Mouse (Mus musculus) regulatory T cell (primary cell): ENCODE measurements around the gene Ntn5.
"Not testable (repeated sequence)": the region's sequence is repeated elsewhere in the genome, so short reads cannot be mapped to it uniquely, and the experiment has no call there.

Experiments used
- in situ Hi-C: fragments of 300-600 bp; cut with MboI, MseI; formaldehyde crosslinking; loops from one replicate; pipeline ENCODE4 v1.15.1; 2025; ENCODE audit warnings: high pct_unique_total_duplicates

The Ntn5 gene

DNA sequence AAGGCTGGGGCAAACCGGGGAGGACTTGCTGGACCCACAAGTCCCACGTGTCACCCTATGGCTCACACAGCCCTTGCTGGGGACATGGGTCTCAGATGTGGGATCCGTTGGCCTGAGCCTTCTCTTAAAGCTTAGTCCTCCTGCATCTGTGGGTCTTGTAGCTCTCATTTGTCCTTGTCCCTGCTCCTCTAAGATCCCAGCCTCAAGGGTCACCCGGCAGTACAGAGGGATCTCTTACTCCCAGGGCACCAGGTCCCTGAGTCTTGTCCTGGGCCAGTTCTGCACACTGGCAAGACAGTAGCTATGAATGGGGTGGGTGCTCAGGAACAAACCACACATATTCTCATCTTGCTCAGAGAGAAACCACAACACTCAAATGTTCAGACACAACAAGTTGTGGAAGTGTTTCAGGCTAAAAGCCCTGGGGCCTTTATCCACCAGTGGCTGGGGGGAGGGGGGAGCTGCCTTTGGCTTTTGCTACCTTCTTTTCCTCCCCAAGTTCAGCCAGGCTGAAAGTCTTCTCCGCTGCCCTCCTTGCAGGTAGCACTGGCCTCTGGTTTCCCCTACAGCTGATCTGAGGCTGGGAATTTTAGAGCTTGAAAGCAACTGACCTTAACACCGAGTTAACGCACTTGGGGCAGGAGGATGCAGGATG is at the start of gene Ntn5:
TSS of gene Ntn5 (plus strand) at position 627 of the 655 bp plus-strand sequence.
- in situ Hi-C loops = no loop called here

DNA sequence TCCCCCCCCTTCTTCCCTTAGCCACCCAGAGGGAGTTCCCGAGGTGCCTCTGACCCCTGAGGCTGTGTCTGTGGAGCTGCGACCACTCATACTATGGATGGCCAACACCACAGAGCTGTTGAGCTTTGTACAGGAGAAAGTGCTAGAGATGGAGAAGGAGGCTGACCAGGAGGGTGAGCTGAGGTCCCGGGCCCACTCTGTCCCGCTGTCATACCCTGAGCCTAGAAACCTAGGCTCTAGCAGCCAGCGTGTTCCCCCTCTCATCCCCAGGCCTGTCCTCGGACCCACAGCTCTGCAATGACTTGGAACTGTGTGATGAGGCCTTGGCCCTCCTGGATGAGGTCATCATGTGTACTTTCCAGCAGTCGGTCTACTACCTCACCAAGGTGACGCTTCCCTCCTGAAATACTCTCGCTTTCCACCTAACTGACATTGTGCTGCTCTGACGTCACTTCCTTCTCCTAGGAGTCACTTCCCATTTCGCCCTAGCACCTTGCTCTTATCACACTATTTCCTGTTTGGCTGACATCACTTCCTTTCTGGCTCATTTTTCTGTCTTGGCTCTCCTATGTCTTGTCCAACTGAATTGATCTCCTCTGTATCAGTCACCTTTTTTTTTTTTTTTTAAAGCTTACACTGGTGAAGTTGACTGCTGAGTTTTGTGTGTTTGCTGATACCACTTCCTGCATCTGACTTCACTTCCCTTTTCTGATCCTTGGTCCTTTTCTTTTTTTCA is 48.7 kb upstream of the Ntn5 start:
- in situ Hi-C loops = no loop called here

GRCm38 (mm10) chr7:45635711-45636688 is 47.8 kb upstream of the Ntn5 start:
- in situ Hi-C loops = no loop called here

DNA sequence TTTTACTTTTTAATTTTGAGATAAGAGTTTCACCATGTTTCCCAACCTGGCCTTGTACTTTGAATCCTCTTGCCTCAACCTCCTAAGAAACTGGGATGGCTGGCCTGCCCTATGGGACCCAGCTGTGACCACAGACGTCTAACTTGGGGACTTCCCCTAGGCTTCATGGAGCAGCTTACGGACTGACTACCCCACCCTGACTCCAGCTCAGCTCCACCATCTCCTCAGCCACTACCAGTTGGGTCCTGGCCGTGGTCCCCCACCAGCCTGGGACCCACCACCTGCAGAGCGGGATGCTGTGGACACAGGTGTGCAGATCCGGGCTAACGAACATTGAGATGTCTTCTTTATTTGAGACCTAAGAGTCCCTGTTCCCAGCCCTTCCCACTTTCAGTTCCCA is 46.1 kb upstream of the Ntn5 start:
- in situ Hi-C loops = no loop called here

GRCm38 (mm10) chr7:45638623-45639401 is 45.0 kb upstream of the Ntn5 start:
- in situ Hi-C loops = no loop called here

GRCm38 (mm10) chr7:45639561-45640027 is 44.2 kb upstream of the Ntn5 start, which contains the start of gene Mamstr:
Mamstr (plus strand) TSS chr7:45639977.
- in situ Hi-C loops = no loop called here

DNA sequence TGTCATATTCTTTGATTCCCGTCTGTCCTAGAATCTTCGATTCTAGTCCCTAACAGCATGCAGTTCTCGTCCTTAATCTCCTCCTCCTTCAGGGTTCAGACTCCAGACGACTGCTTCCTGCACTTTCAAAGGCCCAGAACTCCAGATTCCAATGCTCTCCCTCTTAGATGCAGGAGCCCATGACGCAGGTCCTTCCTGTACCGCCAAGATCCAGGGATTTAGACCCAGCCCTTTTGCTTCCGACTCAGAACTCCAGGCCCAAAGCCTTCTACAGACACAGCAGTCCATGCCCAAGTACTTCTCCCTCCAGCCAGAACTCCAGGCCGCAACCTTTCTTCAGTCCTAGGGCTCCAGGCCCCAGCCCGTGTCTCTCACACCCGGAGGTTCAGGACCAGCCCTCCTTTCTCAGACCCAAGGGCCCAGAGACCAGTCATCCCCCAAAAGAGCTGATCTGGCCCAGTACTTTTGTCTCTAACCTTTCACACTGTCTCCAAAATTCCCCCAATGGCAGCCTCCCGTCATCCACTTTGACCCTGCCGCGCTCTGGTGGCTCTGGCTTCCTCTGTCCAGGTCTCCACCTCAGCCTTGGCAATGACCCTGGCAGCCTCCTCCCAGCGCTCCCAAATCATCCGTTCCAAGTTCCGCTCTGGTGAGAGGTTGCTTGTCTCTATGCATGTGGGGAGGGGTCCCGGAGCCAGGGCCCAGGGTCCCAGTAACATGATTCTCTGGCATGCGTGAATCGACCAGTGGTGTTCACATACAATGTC is 43.4 kb upstream of the Ntn5 start:
- in situ Hi-C loops = no loop called here

- in situ Hi-C loops = no loop called here
Measured at GRCm38 (mm10) chr7:45641391-45642040, 42.3 kb upstream of the Ntn5 start.

GRCm38 (mm10) chr7:45642083-45642482 is 41.7 kb upstream of the Ntn5 start:
- in situ Hi-C loops = no loop called here

- in situ Hi-C loops = no loop called here
Measured at GRCm38 (mm10) chr7:45642503-45643255, 41.1 kb upstream of the Ntn5 start.

DNA sequence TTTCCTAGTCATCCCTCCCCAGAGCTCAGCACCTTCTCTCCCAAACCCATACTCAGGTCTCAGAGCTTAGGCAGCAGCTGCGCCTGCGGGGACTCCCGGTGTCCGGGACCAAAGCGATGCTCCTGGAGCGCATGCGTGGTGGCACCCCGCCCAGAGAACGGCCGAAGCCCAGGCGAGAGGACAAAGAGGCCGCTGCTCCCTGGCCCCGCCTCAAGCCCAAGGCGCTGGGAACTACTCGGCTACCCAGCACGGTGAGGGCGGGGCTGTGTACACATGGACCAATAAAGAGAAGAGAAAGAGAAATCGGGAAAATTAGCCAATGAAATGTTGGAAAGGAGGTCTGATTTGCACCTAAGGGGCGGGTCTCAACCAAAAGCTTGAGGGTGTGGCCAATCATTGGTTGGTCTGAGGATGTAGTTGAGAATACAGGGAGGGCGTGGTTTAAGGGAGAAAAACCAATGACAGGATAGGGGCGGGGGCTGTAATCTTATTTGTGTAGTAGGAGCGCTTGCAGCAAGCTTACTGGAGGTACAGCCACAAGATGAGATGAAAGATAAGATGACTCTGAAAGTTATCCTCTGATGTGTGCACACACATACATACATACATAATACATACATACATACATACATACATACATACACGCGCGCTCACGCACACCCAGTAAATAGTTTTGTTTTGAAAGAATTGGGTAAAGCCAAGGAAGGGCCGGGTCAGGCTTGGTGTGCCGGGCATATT is 40.2 kb upstream of the Ntn5 start:
- in situ Hi-C loops = no loop called here

DNA sequence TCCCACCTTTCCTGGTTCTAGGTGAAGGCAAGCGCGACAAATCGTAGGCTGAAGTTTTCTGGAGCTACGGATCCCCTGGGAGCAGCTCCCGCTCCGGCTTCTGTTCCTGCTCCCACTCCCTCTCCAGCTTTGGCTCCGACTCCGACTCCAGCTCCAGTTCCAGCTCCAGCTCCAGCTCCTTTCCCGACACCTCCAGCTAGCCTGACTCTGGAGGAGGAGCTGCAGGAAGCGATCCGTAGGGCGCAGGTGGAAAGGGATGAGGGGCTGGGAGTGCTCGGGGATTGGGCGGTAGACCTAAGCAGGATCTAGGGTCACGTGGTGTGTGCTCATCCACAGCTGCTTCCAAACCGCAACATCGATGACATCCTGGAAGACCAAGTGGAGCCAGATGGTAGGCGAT is 39.6 kb upstream of the Ntn5 start:
- in situ Hi-C loops = no loop called here

- in situ Hi-C loops = no loop called here
Measured at GRCm38 (mm10) chr7:45644872-45645590, 38.8 kb upstream of the Ntn5 start.

DNA sequence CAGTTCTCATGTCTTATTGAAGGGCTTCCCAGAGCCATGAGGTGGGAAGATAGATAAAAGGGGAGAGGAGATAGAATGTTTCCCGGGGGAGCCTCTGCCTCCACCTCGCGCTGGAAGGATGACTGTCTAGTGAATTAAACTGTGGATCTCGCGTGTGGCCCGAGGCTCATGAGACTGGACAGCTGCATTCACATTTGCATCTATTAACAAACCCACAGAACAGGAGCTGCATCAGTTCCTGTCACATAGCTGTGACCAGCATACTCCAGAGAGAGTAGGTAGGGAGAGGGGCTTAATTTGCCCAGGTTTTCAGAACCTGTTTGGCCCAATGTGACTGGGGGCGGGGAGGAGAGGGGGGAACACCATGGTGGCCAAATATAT is 38.2 kb upstream of the Ntn5 start:
- in situ Hi-C loops = no loop called here

GRCm38 (mm10) chr7:45646671-45647070 is 37.2 kb upstream of the Ntn5 start:
- in situ Hi-C loops = no loop called here

- in situ Hi-C loops = no loop called here
Measured at GRCm38 (mm10) chr7:45649351-45649750, 34.5 kb upstream of the Ntn5 start.

DNA sequence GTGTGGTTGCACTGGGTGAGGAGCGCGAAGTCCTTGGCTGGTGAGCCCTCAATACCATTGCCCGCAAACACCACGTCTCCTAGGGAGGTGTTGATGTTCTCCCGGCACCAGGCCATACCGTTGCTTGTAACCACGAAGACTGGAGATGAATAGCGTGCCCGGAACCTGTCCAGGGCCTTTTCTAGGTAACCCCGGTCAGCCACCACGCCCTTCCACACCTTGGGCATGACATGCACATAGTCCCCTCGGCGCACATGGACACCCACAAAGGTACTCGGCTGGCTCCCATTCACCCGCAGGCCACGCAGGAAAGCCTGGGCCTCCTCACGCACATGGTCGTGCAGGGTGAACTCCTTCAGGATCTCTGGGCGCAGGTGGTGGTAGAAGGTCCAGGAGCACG is 33.3 kb upstream of the Ntn5 start:
- in situ Hi-C loops = not testable (repeated sequence)
